Mouse (Mus musculus) erythroblast, embryonic 14.5 days (primary cell): ENCODE measurements around the gene Thnsl1.

Experiments used
- GATA1 ChIP-seq: IDR thresholded peaks from 2 replicates; pipeline ENCODE4 v1.6.1; 2012; ENCODE audit warnings: low read length, inconsistent platforms, mixed read lengths
- TAL1 ChIP-seq: IDR thresholded peaks from 3 replicates; pipeline ENCODE4 v1.6.1; 2012; ENCODE audit warnings: low read length, inconsistent platforms, mixed read lengths

DNA sequence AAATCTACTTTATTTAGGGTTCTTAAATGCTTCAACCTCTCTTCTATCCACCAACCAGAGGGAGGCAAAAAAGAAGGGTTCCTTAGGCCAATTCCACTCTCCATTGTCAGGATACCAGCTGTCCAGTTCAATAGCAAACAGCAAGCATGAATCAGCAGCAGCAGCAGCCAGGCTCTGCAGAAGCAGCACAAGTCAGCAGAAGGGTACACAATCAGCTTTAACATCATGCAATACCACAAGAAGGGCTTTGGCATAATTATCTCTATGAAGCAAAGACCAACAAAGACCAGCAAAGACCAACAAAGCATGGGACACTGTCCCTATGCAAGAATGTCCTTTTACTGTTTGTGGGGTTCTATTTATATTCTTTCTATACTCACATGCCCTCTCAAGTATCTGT lies 48.8 kb downstream of the Thnsl1 start:
- TF ChIP-seq GATA1 (no peak), TAL1 (no peak)
